In the genomic region with DNA sequence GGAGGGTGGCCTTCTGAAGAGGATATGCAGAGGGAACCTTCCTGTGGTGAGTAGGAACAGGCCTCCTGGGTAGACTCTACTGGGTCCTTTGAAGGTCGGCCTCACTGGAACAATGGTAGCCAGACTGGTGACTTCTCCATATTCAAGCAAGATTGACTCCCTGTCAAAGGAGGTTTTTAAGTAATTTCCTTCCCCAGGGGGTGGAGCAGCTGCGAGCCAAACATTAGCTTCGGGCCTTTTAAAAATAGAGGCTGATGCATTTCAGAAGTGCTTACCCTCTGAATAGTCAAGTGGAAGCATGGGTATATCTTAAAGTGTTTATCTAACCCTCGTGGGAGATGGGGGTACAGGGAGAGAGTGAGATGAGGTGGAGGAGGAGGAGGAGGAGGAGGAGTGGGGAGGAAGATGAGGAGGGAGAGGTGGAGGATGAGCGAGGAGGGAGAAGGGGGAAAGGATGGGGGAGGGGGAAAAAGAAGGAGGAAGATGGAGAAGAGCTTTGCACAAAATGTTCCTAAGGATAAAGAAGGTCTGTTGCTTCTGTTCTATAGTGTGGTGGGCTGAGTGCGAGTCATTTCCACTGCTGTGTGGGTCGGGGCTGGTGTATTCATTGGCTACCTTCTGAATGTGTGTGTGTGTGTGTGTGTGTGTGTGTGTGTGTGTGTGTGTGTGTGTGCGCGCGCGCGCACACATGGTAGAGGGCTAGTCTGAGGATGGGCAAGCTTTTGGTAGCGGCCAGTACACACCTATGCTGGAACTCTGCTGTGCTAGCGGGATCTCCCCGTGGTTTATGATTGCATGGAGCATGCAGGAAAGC, we compare ENCODE assay signal across 19 mouse cellular contexts. TPM values are rescaled to one million over a fixed set of nuclear protein-coding genes. Genes with fewer than 3 reads are reported as not detected.
DNase-seq lines count a peak whose midpoint lies in the region; ATAC-seq and TF ChIP-seq lines count a peak whose summit lies in the region.
"Had no signal": no experiment of that assay in that cellular context is flagged by ENCODE, and none has a peak within 500 bp of the region (broad histone marks: within the 10 kb centered on the region; RNA-seq: fewer than 3 reads in every experiment).

No protein-coding gene starts in this region.

- ATAC-seq in heart, postnatal 0 days (ENCODE audit: insufficient read depth, low read depth), result peak; percentile 27; the same call in 1 of the 2 replicates
- no peak; the same call in 1 of the 2 replicates for ATAC-seq in neural tube, embryonic 11.5 days (ENCODE audit: insufficient read depth, low FRiP score, low TSS enrichment)
- 0 out of 2 replicates have a peak, but pooled peaks have one; percentile 6 for ATAC-seq in neural tube, embryonic 12.5 days (ENCODE audit: low FRiP score, low read depth)
- ATAC-seq: CD4-positive, CD25-positive, alpha-beta regulatory T cell, adult 4 months; Patski had no signal

- WGBS in heart, postnatal 0 days, result 46% methylated on average over 15 of the region's 15 CpGs
- 28% methylated on average over 15 of the region's 15 CpGs for WGBS in neural tube, embryonic 11.5 days
- 32% methylated on average over 15 of the region's 15 CpGs for WGBS in neural tube, embryonic 12.5 days

- no peaks in the 10 kb centered on the region for H3K36me3 ChIP-seq in heart, postnatal 0 days (replicated peaks; ENCODE audit: control insufficient read depth, insufficient read depth, low read length)
- no peaks in the 10 kb centered on the region for H3K36me3 ChIP-seq in neural tube, embryonic 11.5 days (ENCODE audit: control insufficient read depth, insufficient read depth, low read length)
- no peaks in the 10 kb centered on the region for H3K36me3 ChIP-seq in neural tube, embryonic 12.5 days
- H3K36me3 ChIP-seq: limb, embryonic 12.5 days; neural tube, embryonic 13.5 days had no signal

- H3K9ac ChIP-seq in heart, postnatal 0 days (replicated peaks; ENCODE audit: low read depth, low read length), result no peak overlapping the region
- no peak overlapping the region for H3K9ac ChIP-seq in neural tube, embryonic 11.5 days (ENCODE audit: low read length)
- no peak overlapping the region for H3K9ac ChIP-seq in neural tube, embryonic 12.5 days
- H3K9ac ChIP-seq: limb, embryonic 12.5 days; neural tube, embryonic 13.5 days had no signal

- H3K9me3 ChIP-seq in heart, postnatal 0 days (replicated peaks; ENCODE audit: control insufficient read depth, low read length), result no peaks in the 10 kb centered on the region
- no peaks in the 10 kb centered on the region for H3K9me3 ChIP-seq in neural tube, embryonic 11.5 days (ENCODE audit: control insufficient read depth, low read length)
- no peaks in the 10 kb centered on the region for H3K9me3 ChIP-seq in neural tube, embryonic 12.5 days
- H3K9me3 ChIP-seq: limb, embryonic 12.5 days; neural tube, embryonic 13.5 days had no signal

- intact Hi-C loops in heart, postnatal 36 days (cut with DNase I), result no loop called here

- H3K27ac ChIP-seq in heart, postnatal 0 days (ENCODE audit: low read depth), result peak overlapping the region; percentile 51; the same call in 1 of the 2 replicates
- no peak overlapping the region for H3K27ac ChIP-seq in neural tube, embryonic 11.5 days (ENCODE audit: low read depth, low read length)
- H3K27ac ChIP-seq in neural tube, embryonic 12.5 days, result no peak overlapping the region
- H3K27ac ChIP-seq: limb, embryonic 12.5 days; neural tube, embryonic 13.5 days; stomach, postnatal 0 days had no signal

- peak; percentile 53 for DNase-seq in heart, postnatal 0 days (ENCODE audit: low spot score)
- no peak for DNase-seq in heart, postnatal 36 days
- peak; percentile 25 for DNase-seq in neural tube, embryonic 11.5 days (ENCODE audit: low spot score)
- DNase-seq in neural tube, embryonic 10.5 days (ENCODE audit: extremely low spot score, low spot score), result no peak
- peak; percentile 29 for DNase-seq in brain, embryonic 14.5 days (ENCODE audit: low read depth)
- no peak for DNase-seq in spleen, adult 12 weeks (ENCODE audit: low spot score)
- DNase-seq in adrenal gland, postnatal 4 days (ENCODE audit: low spot score in 2 of 2), result no peak
- DNase-seq: adrenal gland, postnatal 10 days; cerebellum, postnatal 25 days; gastrocnemius, postnatal 36 days; kidney, postnatal 14 days; spleen, adult 18-20 months; thymus, postnatal 4 days had no signal

- H3K4me1 ChIP-seq in heart, postnatal 0 days (ENCODE audit: control insufficient read depth, insufficient read depth), result peaks cover 19% of the 10 kb centered on the region
- H3K4me1 ChIP-seq in neural tube, embryonic 11.5 days (ENCODE audit: control insufficient read depth, insufficient read depth, low read length), result peaks cover 3% of the 10 kb centered on the region; the same call in 1 of the 2 replicates
- peaks cover 14% of the 10 kb centered on the region for H3K4me1 ChIP-seq in neural tube, embryonic 12.5 days
- H3K4me1 ChIP-seq: limb, embryonic 12.5 days had no signal

- TF ChIP-seq POLR2A in brain, embryonic 14.5 days (IDR thresholded peaks at IDR 0.05; ENCODE audit: borderline replicate concordance, extremely low read depth, insufficient read depth, insufficient read length, poor library complexity, severe bottlenecking), result no peak

- no peaks in the 10 kb centered on the region for H3K27me3 ChIP-seq in heart, postnatal 0 days (ENCODE audit: control insufficient read depth, insufficient read depth, low read length)
- no peaks in the 10 kb centered on the region for H3K27me3 ChIP-seq in neural tube, embryonic 11.5 days (ENCODE audit: control insufficient read depth, insufficient read depth, low read length)
- H3K27me3 ChIP-seq in neural tube, embryonic 12.5 days (replicated peaks), result no peaks in the 10 kb centered on the region
- H3K27me3 ChIP-seq: limb, embryonic 12.5 days; neural tube, embryonic 13.5 days; Patski had no signal

- H3K4me2 ChIP-seq in heart, postnatal 0 days (ENCODE audit: low read depth, low read length), result no peak overlapping the region
- no peak overlapping the region for H3K4me2 ChIP-seq in neural tube, embryonic 11.5 days (ENCODE audit: low read depth)
- no peak overlapping the region for H3K4me2 ChIP-seq in neural tube, embryonic 12.5 days (replicated peaks)
- H3K4me2 ChIP-seq: limb, embryonic 12.5 days; neural tube, embryonic 13.5 days had no signal

- TF ChIP-seq CTCF in heart, postnatal 0 days (IDR thresholded peaks at IDR 0.05; ENCODE audit: low read depth), result no peak
- TF ChIP-seq CTCF in brain, embryonic 14.5 days (IDR thresholded peaks at IDR 0.05; ENCODE audit: borderline replicate concordance, extremely low read depth, insufficient read depth, insufficient read length), result no peak

- no peak overlapping the region for H3K4me3 ChIP-seq in heart, postnatal 0 days (ENCODE audit: low read depth, low read length)
- H3K4me3 ChIP-seq in neural tube, embryonic 11.5 days (ENCODE audit: low read depth, low read length), result no peak overlapping the region
- H3K4me3 ChIP-seq in neural tube, embryonic 12.5 days, result no peak overlapping the region
- H3K4me3 ChIP-seq: limb, embryonic 12.5 days; neural tube, embryonic 13.5 days had no signal

- TF ChIP-seq EP300 in heart, postnatal 0 days (IDR thresholded peaks at IDR 0.05; ENCODE audit: low read depth), result no peak

RNA-seq across cellular contexts. Expression of gene Dapk1, which starts 26.3 kb away (rescaled TPM):
- total RNA-seq in heart, postnatal 0 days (2014; rRNA removed; ENCODE audit: low replicate concordance), result 17.3 and 20.7 TPM in 2 replicates
- polyA plus RNA-seq in heart, postnatal 0 days (2015; fragmentation: Nextera tagmentation; extraction: Ambion mirVana), result 6.1 TPM in 2 replicates
- total RNA-seq in heart, postnatal 36 days (2021), result 10 to 100 TPM; 22.2 to 35.8 TPM
- polyA plus RNA-seq in neural tube, embryonic 11.5 days (2014; fragmentation: Nextera tagmentation; extraction: Ambion mirVana), result 21.6 and 23.4 TPM in 2 replicates
- 107 and 112 TPM in 2 replicates for polyA plus RNA-seq in brain, embryonic 14.5 days (2012; rRNA removed)
- polyA plus RNA-seq in neural tube, embryonic 12.5 days (2016; fragmentation: Nextera tagmentation; extraction: Ambion mirVana), result 36.1 and 37.3 TPM in 2 replicates
- total RNA-seq in adrenal gland, postnatal 4 days (2021), result 10 to 100 TPM; 33.3 to 41.7 TPM

Comparison
In these comparisons a context has a peak if more than half of its experiments do, and no peak if none do; other contexts are left out.
1. DNase-seq: peak in heart, postnatal 0 days (single experiment), neural tube, embryonic 11.5 days (single experiment) and brain, embryonic 14.5 days (single experiment); none in heart, postnatal 36 days (0 of 2), neural tube, embryonic 10.5 days (single experiment), spleen, adult 12 weeks (single experiment) and adrenal gland, postnatal 4 days (0 of 2).